Comparison of ENCODE assay signal across 24 mouse cellular contexts in the genomic region with DNA sequence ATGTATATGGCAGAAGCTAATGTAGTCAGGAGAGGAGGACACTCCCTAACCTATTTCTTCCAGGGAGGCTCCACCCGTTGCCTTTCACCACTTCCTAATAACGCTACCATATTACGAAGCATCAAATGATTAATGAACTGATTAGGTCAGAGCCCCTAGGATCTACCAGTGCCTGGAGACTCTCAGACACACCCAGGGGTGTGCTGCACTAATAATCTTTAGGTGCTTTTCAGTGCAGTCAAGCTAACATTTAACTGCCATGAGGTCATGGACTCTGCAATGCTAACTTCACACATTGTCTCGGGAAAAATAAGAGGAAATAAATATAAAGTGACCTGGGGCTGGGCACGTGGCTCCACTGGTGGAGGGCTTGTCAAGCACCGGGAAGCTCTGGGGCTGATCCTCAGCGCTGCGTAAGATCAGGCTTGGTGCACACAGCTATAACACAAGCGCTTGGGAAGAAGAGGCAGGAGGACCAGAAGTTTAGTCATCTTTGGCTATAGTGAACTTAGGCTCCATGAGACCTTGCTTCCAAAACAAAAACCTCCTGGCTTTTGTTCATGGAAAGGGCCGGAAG. TPM values are rescaled to one million over a fixed set of nuclear protein-coding genes. Genes with fewer than 3 reads are reported as not detected.
"Had no signal": no experiment of that assay in that cellular context is flagged by ENCODE, and none has a peak within 500 bp of the region (broad histone marks: within the 10 kb centered on the region; RNA-seq: fewer than 3 reads in every experiment).

No protein-coding gene starts in this region.

- H3K27ac ChIP-seq: hindbrain, postnatal 0 days; kidney, embryonic 15.5 days; left cerebral cortex, adult 2 months; limb, embryonic 12.5 days; limb, embryonic 15.5 days; liver, embryonic 14.5 days; midbrain, embryonic 13.5 days had no signal

- H3K4me3 ChIP-seq: kidney, embryonic 15.5 days; left cerebral cortex, adult 2 months; limb, embryonic 12.5 days; limb, embryonic 15.5 days; midbrain, embryonic 13.5 days had no signal

- H3K4me1 ChIP-seq: kidney, embryonic 15.5 days; limb, embryonic 12.5 days; limb, embryonic 15.5 days; midbrain, embryonic 13.5 days had no signal

- H3K9ac ChIP-seq: kidney, embryonic 15.5 days; limb, embryonic 12.5 days; limb, embryonic 15.5 days; liver, embryonic 14.5 days; liver, postnatal 0 days; lung, embryonic 14.5 days; midbrain, embryonic 13.5 days had no signal

- ATAC-seq: inflammation-experienced regulatory T-cells, adult 6 months; liver, postnatal 0 days; lung, postnatal 0 days; midbrain, embryonic 13.5 days; midbrain, embryonic 16.5 days had no signal

- H3K4me2 ChIP-seq: kidney, embryonic 15.5 days; limb, embryonic 12.5 days; limb, embryonic 15.5 days; liver, embryonic 11.5 days; lung, embryonic 14.5 days; midbrain, embryonic 13.5 days had no signal

- DNase-seq: kidney, adult 2 months; kidney, postnatal 10 days; kidney, postnatal 36 days; layer of hippocampus, postnatal 36 days; liver, postnatal 0 days; lung, embryonic 14.5 days; lung, postnatal 36 days; right cerebral cortex, adult 18-20 months; right cerebral cortex, postnatal 14 days; right cerebral cortex, postnatal 4 days; thymus, adult 18-20 months; thymus, postnatal 36 days had no signal

- H3K9me3 ChIP-seq: kidney, embryonic 15.5 days; limb, embryonic 12.5 days; limb, embryonic 15.5 days; midbrain, embryonic 13.5 days had no signal

- H3K27me3 ChIP-seq: kidney, embryonic 15.5 days; limb, embryonic 12.5 days; limb, embryonic 15.5 days; midbrain, embryonic 13.5 days had no signal

RNA-seq across cellular contexts. Expression of a gene that starts 18.1 kb away (rescaled TPM):
- total RNA-seq: megakaryocyte-erythroid progenitor cell, adult 5-6 weeks had no signal
- polyA plus RNA-seq: inflammation-experienced regulatory T-cells, adult 6 months had no signal
